Mouse (Mus musculus): ENCODE measurements around the gene Dst.

Dst gene

DNA sequence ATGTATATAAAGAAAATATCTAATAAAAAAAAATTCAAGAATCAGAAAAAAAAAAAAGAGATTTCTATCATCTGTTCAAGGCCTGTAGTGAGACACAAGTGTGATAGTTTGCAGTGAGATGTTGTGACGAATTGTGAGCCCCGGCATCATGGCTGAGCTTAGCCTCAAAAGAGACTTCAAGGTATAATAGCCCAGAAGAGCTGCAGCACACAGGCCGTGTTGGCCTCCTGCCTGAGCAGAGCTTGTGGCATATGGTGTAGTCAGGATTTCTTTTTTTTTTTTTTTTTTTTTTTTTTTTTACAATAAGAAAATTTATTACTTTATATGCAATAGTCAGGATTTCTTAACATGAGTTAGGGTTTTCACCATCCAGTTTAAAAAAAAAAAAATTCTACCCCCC, 191.4 kb downstream of the Dst start:
- DNase-seq (ENCODE audit: low read depth, low spot score): no peak

DNA sequence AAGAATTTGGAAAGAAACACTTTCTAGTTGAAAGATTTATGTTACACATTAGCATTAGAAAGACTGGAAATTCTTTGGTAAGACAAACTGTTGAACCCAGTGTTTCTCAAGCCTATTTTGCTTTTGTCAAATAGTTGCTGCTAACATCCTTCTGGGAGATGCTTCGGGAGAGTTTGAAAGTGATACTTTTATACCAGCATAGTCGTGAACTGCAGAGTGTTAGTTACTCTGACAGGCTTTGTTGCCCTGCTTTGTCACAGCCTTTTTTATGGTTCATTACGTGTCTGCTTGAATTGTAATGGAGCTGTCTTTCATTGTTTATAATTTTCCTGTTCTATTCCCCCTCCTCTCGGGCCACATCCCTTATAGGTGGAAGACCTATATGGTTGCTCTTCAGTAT, 192.4 kb downstream of the Dst start:
- no peak for DNase-seq (ENCODE audit: low read depth, low spot score)

DNA sequence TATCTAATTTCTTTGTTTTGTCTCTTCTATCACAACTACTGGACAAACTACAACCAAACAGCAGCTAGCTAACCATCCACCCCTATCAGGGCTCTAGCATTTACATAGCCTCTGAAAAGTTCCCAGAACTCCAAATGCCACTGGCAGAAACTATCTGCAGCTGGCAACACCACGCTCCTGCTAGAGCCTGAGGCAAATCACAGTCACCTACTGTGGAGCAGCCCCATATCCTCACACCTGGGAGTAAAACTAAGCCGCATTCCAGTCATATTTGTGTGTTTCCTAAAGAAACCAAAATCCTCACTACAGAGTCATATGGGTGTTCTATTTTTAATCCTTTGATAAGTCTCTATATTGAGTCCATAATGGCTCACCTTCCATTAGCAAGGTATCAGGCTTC, 194.6 kb downstream of the Dst start:
- DNase-seq (ENCODE audit: low read depth, low spot score): no peak

DNA sequence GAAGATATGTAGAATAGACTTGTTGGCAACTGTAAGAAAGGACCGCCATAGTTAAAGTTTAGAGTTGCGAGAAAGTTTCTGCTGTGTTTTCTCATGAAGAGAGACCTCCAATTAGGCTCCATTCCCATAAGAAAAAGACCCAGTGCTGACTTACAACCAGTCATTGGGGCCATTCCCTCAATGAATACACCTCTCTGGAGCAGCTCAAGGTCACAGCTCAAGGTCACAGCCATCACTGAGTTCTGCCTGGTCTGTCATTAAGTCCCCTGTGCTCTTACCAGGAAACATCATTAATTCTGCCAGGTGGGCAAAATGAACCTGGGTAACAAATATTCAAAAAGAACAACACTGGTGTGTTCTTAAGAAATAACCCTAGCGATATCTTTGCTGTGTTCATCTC, 195.2 kb downstream of the Dst start:
- no peak for DNase-seq (ENCODE audit: low read depth, low spot score)

DNA sequence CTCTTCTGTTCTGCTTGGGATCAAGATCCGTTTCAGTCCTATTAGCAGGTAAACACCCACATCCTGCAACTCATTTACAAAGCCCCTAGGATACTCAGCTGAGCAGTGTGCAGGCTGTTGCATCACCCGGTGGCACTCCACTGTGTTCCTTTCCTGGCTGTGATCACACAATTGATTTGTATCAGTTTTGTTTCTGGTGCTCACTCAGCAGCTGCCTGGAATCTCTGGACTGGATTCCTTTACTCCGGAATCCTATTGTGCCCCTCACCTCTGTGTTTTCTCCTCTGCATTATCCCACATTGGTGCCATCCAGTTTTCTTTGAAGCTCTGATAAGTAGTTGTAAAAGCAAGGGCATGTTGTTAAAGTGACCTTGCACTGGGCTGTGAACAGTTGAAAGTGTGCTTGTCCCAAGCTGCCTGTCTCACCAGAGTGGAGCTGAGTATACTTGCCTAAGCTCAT, 195.7 kb downstream of the Dst start:
- no peak for DNase-seq (ENCODE audit: low read depth, low spot score)

DNA sequence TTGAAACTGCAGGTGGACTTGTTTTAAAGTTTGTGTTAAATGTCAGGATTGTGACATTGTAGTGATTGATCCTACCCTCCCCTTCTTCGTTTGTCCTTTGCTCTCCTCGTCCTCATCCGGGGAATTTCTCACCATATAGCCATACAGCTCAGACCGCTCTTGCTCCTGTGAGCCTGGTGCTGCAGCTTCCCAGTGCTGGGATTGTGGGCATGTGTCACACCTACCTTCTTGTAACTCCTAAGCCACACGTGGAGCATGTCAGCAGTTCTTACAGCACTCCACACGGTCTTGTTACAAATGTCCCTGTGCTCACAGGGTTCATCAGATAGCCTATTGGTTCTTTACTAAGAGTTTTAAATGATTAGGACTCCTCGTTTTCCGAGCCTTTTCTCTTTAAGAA, 196.8 kb downstream of the Dst start:
- DNase-seq (ENCODE audit: low read depth, low spot score): no peak

DNA sequence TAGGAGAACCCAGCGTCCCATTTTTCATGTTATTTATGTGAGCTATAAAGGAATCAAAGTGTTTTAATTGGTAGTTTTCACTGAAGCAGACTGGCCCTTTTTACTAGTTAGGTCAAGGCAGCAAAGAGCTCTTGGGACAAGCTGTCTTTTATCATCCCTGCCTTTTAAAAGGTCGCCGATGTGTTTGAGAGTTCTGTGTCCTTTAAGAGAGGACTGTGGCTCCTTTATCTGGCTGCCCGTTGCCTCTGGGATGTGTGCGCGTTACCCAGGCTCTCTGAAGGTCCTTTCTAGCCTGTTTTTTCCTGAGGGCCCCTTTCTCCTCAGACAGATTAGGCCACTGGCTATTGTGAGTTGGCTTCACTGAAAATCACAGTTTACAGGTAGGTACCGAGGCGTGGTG, 198.6 kb downstream of the Dst start:
- DNase-seq (ENCODE audit: low read depth, low spot score): no peak

DNA sequence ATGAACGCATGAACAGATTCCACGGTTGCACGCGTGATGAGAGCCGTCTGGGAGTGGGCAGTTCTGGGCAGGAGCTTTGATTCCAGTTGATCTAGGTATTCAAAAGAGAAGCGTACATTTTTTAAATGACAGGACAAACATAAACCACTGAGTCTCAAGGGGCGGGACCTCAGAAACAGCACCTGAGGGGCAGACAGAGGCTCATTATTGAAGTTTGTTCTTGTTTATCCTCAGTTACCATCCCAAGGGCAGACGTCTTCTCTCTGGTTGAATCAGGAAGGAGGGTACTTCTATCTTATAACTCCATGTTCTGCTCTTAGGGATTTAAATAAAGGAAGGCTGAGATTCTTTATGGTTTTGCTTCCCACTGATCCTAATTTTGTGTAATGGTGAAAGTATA, 199.1 kb downstream of the Dst start:
- DNase-seq (ENCODE audit: low read depth, low spot score): no peak

DNA sequence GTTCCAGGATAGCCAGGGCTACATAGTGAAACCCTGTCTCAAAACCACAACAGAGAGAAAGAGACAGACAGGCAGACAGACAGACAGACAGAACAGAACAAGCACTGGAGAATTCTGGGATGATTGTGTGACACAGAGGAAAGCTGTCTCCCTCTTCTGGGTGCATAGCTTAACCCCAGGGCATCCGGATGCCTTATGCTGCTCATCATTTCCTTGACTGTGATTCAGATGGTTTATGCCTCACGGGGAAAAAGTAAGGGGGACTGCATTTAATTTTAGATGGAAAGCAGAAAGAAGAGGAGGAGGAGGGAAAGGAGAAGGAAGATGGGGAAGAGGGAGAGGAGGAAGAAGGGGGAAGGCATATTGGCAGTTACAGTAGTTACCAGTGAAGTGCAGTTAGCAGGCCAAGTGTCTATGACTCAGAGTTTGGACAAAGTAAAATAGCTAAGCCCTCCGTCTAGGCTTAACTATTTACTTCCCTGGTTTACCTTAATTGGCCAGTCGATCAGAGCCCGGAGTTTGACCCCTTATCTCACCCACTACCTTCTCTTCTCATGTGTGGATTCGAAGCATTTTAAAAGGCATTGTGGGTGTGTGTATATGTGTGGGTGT, 201.7 kb downstream of the Dst start:
- no peak for DNase-seq (ENCODE audit: low read depth, low spot score)

DNA sequence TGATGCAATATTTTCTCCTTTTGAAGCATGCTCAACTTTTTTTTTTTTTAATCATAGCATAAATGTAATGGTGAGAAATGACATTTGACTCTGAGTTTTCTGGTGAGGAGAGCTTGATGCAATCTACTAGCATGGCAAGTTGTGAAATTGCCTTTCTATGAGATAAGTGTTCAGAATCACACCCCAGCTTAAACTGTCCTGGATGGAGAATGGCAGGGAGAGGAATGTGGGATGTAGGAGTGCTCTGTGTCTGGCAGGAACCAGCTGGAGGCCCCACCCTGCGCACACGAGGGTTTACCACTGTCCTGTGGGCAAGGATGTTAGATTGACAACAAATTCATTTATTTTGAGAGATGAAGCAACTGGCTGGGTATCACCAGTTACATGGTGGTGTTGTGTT, 202.8 kb downstream of the Dst start:
- no peak for DNase-seq (ENCODE audit: low read depth, low spot score)

DNA sequence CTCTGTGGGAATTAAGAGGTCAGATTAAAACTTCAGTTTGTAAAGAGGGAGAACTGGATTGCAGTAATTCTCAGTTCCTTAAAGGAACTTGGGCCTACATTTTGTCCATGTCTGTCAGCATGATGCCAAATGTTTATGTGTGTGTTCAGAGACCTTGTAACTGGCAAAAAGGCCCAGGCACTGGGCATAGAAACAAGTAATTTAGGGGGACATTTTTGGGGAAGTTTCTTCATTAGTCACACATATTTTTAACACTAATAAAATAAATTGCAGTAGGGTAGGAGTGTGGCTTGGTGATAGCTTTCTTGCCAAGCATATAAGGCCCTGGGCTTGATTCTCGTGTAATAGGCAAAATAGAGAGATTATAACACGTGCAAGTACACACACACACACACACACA, 203.9 kb downstream of the Dst start:
- DNase-seq (ENCODE audit: low read depth, low spot score): no peak

DNA sequence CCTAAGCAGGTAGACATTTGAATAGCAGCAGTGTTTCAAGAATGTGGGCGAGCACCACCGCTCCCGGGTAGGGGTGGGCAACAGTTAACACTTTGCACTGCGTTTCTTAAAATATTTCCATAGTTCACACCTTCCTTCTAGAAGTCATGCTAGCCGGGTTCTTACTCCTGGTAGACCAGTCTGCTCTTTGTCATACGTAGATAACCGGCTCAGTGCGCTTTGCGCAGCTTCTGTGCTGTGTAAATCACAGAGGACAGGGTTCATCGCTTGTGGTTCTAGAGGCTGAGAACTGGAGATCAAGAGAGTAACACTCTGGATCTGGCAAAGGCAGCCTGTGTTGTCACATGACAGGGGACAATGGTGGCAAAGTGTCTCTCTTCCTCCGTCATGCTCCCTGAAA, 208.4 kb downstream of the Dst start:
- DNase-seq (ENCODE audit: low read depth, low spot score): no peak

DNA sequence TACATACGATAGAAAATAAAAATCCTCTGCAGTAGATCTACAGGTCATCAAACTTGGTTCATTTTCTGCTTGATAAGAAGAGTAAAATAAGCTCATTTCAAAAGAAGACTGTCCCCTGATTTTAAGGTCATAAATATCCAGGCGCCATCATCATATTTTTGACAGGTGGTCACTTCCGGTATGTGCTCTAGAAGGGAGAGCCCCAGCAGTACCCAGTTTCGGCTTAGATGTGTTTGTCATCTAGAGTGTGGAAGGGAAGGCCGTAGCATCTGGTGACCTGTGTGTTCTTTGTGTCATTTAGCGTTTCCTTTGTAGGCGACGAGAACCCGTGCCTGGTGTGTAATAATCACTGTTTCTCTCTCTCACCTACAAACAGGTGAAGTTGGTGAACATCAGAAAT, 209.0 kb downstream of the Dst start:
- no peak for DNase-seq (ENCODE audit: low read depth, low spot score)

DNA sequence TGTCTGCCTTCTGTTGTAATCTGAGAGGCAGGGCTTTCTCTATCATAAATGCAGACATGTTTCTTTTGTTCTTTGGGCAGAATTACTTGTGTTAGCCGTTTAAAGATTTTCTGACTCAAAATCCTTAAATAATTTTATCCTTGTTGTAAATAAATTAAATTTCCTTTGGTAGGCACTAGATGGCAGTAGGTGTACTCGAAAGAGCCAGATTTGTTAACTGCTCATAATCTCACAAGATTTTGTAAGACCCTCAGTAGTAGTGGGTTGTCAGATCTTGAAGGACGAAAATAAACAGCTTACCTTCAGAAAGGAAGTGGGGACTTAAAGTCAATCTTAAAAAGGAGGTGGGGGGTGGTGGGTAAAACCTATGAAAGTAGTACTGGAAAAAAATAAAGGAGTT, 209.7 kb downstream of the Dst start:
- no peak for DNase-seq (ENCODE audit: low read depth, low spot score)

DNA sequence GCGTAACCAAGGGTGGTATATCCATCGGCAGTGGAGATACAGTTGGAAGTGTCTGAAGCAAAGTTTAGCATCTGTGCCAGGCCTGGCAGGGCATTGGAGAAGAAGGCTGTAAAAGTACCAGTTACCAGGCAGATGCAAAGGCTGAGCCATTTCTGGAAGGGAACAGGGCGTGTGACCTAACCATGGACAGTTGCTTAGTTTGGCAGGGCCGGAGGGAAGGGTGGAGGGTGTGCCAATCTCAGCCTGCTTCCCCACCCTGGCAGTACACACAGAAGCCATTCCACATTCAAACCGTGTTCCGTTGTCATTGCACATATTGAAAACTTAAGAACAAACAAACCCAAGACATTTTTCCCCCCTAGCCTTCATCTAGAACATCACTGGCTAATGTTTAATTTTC, 212.0 kb downstream of the Dst start:
- DNase-seq (ENCODE audit: low read depth, low spot score): no peak

DNA sequence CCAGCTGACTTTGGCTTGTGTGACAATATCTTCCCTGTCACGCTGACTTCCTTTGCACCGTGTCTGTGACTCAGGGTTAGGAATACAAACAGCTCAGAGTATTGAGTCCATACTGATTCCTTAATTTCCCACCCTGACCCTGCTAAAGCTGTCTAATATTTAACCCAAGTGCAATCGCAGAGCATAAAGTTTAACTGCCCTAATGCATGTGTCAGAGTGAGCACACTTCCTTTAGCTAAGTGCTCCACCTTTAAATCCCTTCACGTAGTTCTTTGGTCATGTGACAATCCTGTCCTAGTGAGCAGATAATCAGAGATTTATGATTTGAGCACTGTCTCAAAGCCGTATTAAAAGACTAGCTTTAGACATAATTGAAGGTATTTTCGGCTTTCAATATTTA, 212.6 kb downstream of the Dst start:
- no peak for DNase-seq (ENCODE audit: low read depth, low spot score)

DNA sequence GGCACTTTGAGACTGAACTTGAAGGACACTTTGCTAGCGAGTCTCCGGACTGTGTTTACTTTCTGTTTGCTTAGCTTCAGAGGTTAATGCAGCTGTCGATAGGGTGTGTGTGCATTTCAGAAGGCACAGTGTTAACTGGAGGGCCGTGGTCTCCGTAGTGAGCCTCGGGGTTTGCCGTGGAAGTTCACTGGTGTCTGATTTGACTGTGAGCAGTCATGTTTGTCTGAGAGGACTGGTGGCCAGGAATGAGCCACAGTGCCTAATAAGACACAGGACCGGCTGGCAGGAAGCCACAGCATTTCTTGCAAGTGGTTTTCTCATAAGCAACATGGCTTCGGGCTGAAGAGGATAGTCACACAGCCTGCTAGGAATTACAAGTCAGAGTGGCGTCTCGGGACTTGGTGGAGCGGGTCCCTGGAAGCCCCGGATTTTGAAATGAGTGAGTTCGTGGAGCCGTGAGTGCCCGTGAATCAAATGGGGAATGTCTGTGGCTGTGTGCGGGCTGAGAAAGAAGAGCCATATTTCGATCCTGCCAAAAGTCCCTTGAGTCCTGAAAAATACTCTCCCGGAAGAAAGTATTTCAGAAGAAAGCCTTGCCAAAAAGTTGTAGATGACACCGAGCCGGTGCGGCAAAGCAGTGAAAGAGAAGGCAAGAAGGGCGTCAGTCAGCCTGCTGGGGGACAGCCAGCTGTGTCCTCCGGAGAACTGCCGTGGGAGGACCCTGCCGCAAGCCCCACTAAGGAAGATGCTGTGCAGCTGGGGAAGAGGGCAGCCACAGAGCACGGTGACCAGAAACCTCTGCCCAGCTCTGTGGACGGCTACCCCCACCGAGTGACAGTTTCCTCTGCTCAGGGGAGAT, 213.4 kb downstream of the Dst start:
- no peak for DNase-seq (ENCODE audit: low read depth, low spot score)

DNA sequence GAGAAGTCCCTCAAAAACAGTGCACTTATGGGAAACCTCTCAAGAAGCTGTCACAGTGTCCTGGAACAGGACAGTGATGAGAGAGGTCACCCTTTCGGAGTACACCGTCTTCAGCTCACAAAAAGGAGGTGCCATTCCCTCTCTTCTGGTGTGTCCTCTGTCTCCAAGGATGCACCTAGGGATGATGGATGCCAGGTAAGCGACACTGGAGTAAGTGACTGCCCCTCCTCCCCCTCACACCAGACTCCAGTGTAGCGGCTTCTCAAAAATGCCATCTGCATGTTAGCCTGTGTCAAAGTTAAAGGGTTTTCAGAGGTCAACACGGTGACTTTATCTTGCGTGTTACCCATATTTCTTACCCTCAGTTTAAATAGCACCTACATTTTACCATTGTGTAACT, 214.2 kb downstream of the Dst start:
- DNase-seq (ENCODE audit: low read depth, low spot score): no peak

DNA sequence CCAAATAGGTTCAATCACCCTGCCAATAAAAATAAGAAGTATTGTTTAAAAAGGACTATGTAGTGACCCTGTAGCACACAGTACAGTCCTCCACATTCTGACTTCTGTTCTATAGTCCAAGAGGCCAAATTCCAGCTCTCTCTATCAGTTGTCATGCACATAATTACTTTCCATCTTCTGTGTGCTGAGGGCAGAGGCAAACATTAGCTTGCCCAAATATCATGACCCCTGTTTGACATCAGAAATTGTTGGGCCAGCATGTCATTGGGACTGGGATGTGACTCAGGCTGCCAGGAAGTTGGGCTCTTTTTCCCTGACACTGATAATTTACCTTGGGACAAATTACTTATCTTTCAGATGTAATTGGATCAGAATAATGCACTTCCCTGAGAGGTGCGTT, 214.9 kb downstream of the Dst start:
- no peak for DNase-seq (ENCODE audit: low read depth, low spot score)

DNA sequence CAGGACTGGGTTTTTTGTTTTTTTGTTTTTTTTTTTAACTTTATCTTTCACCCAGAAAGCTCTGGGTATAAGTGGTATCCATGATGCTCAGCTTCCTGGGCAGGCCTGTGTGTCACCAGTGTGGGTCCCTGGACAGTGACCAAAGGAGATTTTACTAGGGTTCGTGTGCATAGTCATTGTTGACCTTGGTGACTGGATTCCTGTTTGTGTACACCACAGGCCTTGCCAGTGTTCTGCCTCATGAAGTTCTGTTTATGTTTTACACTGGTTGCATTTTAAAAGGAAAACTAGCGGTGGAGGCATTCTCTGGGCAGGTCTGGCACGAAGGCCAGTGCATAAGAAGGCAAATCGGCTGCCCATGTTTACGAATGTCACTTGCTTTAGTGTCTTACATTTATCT, 215.3 kb downstream of the Dst start:
- no peak for DNase-seq (ENCODE audit: low read depth, low spot score)

DNA sequence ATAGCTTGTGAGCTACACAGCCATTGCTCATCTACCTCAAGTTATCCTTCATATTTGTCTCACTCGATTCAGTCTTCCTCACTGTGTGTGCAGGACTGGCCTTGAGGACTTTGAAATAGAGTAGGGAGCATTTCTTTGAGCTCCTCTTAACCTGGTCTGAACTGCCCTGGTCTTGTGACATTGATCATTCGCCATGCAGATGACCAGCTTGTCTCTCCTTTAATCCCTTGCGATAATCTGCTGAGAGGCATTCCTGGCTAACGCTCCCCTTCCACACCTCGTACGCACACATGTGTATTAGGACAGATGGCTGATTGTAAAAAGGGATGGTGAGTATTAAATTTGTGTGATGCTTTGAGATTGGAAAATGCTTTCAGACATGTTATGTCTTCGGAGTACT, 216.4 kb downstream of the Dst start:
- DNase-seq (ENCODE audit: low read depth, low spot score): peak; percentile 56

DNA sequence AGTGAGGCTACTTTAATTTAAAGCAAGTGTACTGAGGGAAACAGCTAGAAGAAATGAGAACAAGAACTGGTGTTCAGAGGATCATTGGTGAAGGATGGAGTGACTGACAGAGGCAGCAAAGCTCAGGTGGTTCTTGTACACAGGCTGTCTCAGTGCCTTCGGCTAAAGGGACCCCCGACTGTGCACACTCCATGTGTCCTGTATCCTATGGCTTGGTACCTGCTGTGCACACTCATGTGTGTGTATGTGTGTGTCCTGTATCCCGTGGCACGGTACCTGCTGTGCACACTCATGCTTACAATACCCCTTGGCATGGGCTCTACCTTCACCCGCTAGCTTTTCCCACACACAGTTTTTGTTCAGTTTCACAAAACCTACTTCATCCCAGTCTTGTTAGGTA, 217.1 kb downstream of the Dst start:
- DNase-seq (ENCODE audit: low read depth, low spot score): no peak

DNA sequence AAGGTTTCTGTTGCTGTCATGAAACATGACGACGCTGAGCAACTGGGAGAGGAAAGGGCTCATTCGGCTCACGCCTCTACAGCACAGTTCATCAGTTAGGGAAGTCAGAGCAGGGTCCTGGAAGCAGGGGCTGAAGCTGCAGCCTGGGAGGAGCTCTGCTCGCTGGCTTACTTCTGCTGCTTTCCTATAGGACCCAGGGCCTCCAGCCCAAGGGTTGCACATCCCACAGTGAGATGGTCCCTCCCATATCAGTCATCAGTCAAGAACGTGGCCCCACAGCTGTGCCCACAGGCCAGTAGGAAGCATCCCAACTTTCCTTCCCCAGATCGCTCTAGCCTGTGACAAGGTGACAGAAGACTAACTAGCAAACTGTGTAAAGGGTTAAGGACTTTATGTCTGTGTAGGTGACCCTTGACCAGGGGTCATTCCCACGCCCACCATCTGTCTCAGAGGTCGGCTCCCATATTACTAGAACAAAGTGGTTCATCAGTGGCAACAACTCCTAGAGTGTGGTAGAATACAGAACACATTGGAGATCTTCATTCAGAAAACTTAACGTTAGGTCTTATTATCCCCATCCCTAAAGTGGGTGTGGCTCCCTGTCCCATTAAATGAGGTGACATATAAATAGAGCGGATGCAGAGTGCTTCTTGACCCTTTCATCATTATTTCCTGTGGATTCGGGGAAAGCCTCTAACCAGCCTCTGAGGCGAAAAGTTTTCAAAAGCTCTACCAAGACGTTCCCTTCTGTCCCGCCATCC, 219.9 kb downstream of the Dst start:
- DNase-seq (ENCODE audit: low read depth, low spot score): no peak
